Mouse (Mus musculus): Measurements from ENCODE around the gene Ogdh. TPM values are rescaled to one million over a fixed set of nuclear protein-coding genes. Genes with fewer than 3 reads are reported as not detected.

Ogdh gene
- polyA plus RNA-seq (2015; fragmentation: Nextera tagmentation; extraction: Ambion mirVana), result 142 and 144 TPM in 2 replicates

DNA sequence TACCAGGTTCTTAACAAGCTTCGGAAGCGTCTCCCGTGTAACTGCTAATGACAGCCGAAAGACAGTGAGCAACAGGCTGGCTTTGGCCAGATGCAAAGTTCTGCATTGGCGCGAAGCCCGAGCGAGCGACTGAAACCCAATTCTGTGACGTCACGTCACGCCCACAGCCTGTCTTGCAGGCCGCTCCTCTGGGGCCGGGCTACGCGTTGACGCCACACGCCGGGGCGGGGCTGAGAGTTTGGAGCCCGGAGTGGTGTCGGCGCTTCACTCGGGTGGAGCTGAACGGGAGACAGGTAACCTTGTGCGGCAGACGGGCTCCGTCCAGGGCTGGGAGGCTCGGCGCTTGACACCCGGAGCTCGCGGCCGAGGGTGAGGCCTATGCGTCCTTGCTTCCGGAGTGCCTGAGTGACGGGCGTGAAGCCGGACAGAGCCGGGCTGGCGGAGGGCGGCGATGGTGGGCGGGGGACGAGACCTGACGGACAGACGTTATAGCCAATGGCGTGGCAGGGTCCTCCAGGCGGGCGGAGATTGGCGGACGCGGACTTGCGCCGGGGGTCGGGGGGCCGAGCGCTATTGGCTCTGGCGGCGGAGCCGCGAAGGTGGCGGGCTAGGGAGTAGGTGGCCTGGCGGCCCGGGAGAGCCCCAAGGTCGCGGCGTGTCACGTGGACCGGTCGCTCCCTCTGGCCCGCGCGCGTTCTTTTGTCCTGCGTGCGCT is at the start of gene Ogdh:
Gene Ogdh, plus strand, starts transcription at position 233 of the 715 bp plus-strand sequence.

DNA sequence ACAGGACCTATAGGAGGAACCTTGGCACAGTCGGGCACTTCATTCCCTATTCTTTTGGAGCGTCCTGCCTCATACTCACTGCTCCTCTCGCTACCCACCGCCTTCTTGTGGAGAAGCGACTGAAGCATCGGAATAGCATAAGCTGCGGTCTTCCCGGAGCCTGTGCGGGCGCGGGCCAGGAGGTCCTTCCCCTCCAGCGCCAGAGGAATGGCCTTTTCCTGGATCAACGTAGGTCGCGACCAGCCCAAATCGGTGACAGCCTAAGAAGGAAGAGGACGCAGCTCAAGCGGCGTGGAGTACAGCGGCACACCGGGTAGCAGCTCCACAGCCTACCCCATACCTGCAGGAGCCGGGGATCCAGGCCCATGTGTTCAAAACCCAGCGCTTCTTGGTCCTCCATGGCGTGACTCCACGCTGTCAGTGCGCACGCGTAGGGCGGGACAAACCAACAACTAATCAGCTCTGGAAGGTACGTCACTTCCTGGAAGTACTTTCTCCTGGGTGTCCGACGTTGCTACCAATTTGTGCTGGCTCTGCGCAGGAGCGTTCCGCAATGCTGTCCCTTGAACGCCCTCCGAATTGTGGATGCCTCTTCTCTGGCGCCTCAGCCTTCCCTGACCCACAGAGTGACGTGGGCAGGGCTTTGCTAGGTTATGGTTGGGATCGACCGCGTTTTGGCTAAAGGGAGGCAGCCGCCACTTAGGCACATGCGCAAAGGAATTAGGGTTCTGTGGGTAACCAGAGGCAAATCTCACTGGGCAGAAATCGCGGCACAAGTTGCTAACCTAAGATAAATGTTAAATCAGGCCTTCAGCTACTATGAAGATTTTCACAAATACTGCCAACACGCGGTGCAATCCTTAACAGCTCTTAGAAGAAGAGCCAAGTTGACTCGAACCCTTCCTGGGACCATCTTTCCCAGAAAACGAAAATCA is 23.8 kb upstream of the Ogdh start, which contains the start of gene Ddx56:
Gene Ddx56, minus strand, starts transcription at position 453 of the 935 bp plus-strand sequence.

DNA sequence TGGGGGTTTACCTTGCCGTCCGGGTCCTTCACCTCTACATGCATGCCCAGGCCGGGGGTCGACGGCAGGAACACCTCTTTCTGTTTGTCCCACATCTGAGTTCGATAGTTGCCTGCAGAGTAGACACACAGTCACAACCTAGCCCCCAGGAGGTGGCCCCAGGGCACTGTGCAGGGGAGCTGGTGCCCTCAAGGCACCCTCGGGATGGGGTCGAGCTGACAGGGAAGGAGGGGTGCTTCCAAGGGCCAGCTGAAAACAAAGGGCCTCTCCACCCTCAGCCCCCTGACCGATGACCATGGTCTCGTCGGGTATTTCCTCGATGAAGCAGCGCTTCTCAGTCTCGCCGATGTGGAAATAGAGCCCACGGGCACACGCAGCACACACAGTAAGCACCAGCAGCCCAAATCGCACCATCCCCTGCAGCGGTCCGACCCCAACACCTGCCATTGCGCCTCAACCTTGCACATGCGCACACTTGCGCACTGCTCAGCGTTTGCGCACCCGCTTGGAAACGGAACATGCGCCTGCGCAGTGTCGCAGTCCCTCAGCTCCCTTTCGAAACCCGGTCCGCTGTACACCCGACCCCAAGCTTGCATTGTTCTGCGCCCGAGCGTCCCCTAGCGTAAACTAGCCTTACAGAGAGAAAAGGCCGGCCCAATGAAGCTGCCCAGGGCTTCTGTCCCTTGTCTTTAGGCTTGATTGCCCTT is 16.9 kb upstream of the Ogdh start, which contains the start of gene Tmed4:
Gene Tmed4, minus strand, starts transcription at position 484 of the 707 bp plus-strand sequence.

DNA sequence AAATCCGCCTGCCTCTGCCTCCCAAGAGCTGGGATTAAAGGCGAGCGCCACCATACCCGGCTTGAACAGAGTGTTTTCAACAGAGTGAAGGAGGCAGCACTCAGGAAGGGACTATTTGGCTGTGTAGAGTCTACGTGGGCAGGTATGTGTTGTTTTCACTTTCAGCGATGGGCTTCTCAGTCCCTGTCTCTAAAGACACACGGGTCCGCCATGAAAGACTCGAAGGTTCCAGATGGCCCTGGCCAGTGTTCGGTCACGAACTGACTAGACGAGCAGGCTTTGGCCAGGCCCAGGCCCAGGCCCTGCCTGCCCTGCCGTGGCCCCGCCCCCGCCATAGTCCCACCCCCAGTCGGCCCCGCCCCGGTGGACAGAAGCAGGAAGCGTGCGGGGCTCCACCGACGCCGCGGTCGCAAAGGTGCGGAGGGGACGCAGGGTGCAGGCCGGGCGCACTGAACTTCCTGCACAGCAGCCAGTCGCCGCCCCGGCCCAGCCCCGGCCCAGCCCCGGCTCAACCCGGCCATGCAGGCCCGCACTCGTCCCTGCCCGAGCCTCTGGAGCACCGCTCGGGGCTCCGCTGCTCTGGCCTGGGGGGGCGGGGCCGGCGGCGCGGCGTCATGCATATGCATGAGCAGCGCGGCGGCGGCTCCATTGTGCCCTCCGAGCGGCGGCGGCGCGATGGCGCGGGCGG is 97.4 kb downstream of the Ogdh start, which contains the start of gene Zmiz2:
Gene Zmiz2, plus strand, starts transcription at position 349 of the 688 bp plus-strand sequence.

Small RNA genes within 50 kb of the gene (microRNA-seq; reads per million reads assigned to microRNA genes)
- 0.20 to 0.21 reads per million in 2 experiments for gene Mir7651

Other genes with a start within 250 kb of the Ogdh start
- 86.4 and 93.6 TPM in 2 replicates for gene Camk2b, start 225.3 kb upstream of the Ogdh start, polyA plus RNA-seq (2015; fragmentation: Nextera tagmentation; extraction: Ambion mirVana)
- 0.13 and 0.32 TPM in 2 replicates for gene A730071L15Rik, start 91.6 kb upstream of the Ogdh start, polyA plus RNA-seq (2015; fragmentation: Nextera tagmentation; extraction: Ambion mirVana)
- gene Nudcd3, start 91.2 kb upstream of the Ogdh start, polyA plus RNA-seq (2015; fragmentation: Nextera tagmentation; extraction: Ambion mirVana), result 27.7 and 30.1 TPM in 2 replicates
- gene Npc1l1, start 61.5 kb upstream of the Ogdh start, polyA plus RNA-seq (2015; fragmentation: Nextera tagmentation; extraction: Ambion mirVana), result 0.07 TPM in 1 of 2 replicates, not detected in the other
- 46.7 and 50.0 TPM in 2 replicates for gene Ddx56, start 23.9 kb upstream of the Ogdh start, polyA plus RNA-seq (2015; fragmentation: Nextera tagmentation; extraction: Ambion mirVana)
- gene Tmed4, start 16.8 kb upstream of the Ogdh start, polyA plus RNA-seq (2015; fragmentation: Nextera tagmentation; extraction: Ambion mirVana), result 98.0 and 103 TPM in 2 replicates
- gene Zmiz2, start 97.4 kb downstream of the Ogdh start, polyA plus RNA-seq (2015; fragmentation: Nextera tagmentation; extraction: Ambion mirVana), result 4.9 and 5.0 TPM in 2 replicates
- gene Ppia, start 123.8 kb downstream of the Ogdh start, polyA plus RNA-seq (2015; fragmentation: Nextera tagmentation; extraction: Ambion mirVana), result 2,482 and 2,823 TPM in 2 replicates
- gene H2afv, start 152.8 kb downstream of the Ogdh start, polyA plus RNA-seq (2015; fragmentation: Nextera tagmentation; extraction: Ambion mirVana), result 176 and 188 TPM in 2 replicates
- 24.8 and 28.3 TPM in 2 replicates for gene Purb, start 184.3 kb downstream of the Ogdh start, polyA plus RNA-seq (2015; fragmentation: Nextera tagmentation; extraction: Ambion mirVana)
- gene Myo1g, start 229.3 kb downstream of the Ogdh start, polyA plus RNA-seq (2015; fragmentation: Nextera tagmentation; extraction: Ambion mirVana), result 1.8 and 2.3 TPM in 2 replicates

Data from skeletal muscle tissue, postnatal 0 days (tissue).